Mouse (Mus musculus) thymus, adult 2 months (tissue): ENCODE measurements around the gene Gm9936. TPM values are rescaled to one million over a fixed set of nuclear protein-coding genes. Genes with fewer than 3 reads are reported as not detected.
"Not testable (repeated sequence)": the region's sequence is repeated elsewhere in the genome, so short reads cannot be mapped to it uniquely, and the experiment has no call there.

Experiments
- DNase-seq: peaks from one replicate; pipeline ENCODE4 v3.0.0; 2021
- H3K27ac ChIP-seq: fragments of 200-500 bp; 2 replicates; pipeline ENCODE4 v1.5.1; 2012; ENCODE audit warnings: low read length, control low read depth; ENCODE audit not compliant: control insufficient read depth, insufficient read depth
- H3K27me3 ChIP-seq: fragments of 200-500 bp; 2 replicates; pipeline ENCODE4 v1.6.1; 2012; ENCODE audit warnings: mild to moderate bottlenecking, low read length, moderate library complexity, mixed read lengths; ENCODE audit not compliant: control insufficient read depth, insufficient read depth
- H3K36me3 ChIP-seq: fragments of 200-500 bp; 2 replicates; pipeline ENCODE4 v1.6.1; 2012; ENCODE audit warnings: mild to moderate bottlenecking, low read length, moderate library complexity; ENCODE audit not compliant: control insufficient read depth, insufficient read depth
- H3K4me1 ChIP-seq: fragments of 200-500 bp; replicated peaks from 2 replicates; pipeline ENCODE4 v1.6.1; 2012; ENCODE audit warnings: low read length; ENCODE audit not compliant: control insufficient read depth, insufficient read depth
- H3K4me3 ChIP-seq: fragments of 200-500 bp; 2 replicates; pipeline ENCODE4 v1.5.1; 2012; ENCODE audit warnings: mild to moderate bottlenecking, low read length, control low read depth, moderate library complexity; ENCODE audit not compliant: control insufficient read depth, insufficient read depth
- CTCF ChIP-seq: fragments of 200-500 bp; IDR thresholded peaks from 2 replicates; pipeline ENCODE4 v1.5.1; 2012; ENCODE audit warnings: mild to moderate bottlenecking, control low read depth, low read length, moderate library complexity, borderline replicate concordance; ENCODE audit not compliant: control insufficient read depth, poor library complexity, insufficient read depth; ENCODE audit errors: extremely low read depth
- POLR2A ChIP-seq: fragments of 200-500 bp; IDR thresholded peaks from 2 replicates; pipeline ENCODE4 v1.6.1; 2012; ENCODE audit warnings: mild to moderate bottlenecking, low read length, control low read depth, moderate library complexity; ENCODE audit not compliant: control insufficient read depth, poor library complexity, insufficient read depth; ENCODE audit errors: extremely low read depth
- WGBS: fragments of 180-500 bp; shearing (Covaris S2); methylation state at CpG from one replicate; pipeline ENCODE4 v1.1.7; 2018; 5-methylcytosine and 5-hydroxymethylcytosine counted together
- polyA plus RNA-seq: library from polyadenylated mRNA; depleted of rRNA; stranded (reverse); fragments of >200 nt; gene quantifications from 2 replicates; pipeline ENCODE4 v1.2.3, GENCODE M21; 2012

The Gm9936 gene
- polyA plus RNA-seq, 1 experiment = not detected

- DNase-seq = no peak
- H3K27me3 ChIP-seq = no peaks in the 10 kb centered on the region
- H3K36me3 ChIP-seq = no peaks in the 10 kb centered on the region
- no peak overlapping the region for H3K4me3 ChIP-seq
- H3K27ac ChIP-seq = no peak overlapping the region
- no peaks in the 10 kb centered on the region for H3K4me1 ChIP-seq
- 98% methylated on average over 2 of the region's 2 CpGs for whole genome bisulfite sequencing
- TF ChIP-seq POLR2A (no peak), CTCF (no peak)
These were observed 30.5 kb upstream of the Gm9936 start for GRCm38 (mm10) chr5:114888995-114889394.

DNA sequence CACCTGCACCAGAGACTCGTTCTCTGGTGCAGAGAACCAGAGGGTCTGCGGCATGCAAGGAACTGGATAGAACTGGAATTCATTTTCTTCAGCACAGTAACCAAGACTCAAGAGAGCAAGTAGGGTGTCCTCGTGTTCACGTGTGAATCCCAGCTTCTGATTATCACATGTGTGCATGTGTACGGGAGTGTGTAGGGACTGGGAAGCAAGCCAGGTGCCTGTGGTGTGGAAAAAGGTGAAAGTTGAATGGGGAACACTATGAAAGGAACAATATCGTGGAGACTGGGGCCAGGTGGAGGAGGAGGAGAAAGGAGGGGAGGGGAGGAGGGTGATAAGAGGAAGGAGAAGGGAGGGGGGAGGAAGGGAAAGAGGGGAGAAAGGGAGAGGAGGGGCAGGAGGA lies 28.3 kb upstream of the Gm9936 start:
- H3K27me3 ChIP-seq = no peaks in the 10 kb centered on the region
- DNase-seq = no peak
- no peaks in the 10 kb centered on the region for H3K36me3 ChIP-seq
- TF ChIP-seq POLR2A = no peak
- H3K4me1 ChIP-seq = no peaks in the 10 kb centered on the region
- no peak overlapping the region for H3K4me3 ChIP-seq
- H3K27ac ChIP-seq = no peak overlapping the region
- WGBS = 54% methylated on average over 6 of the region's 6 CpGs

- TF ChIP-seq CTCF = no peak
- no peak for TF ChIP-seq POLR2A
- Histone ChIP-seq H3K27me3 (no peaks in the 10 kb centered on the region), H3K4me1 (no peaks in the 10 kb centered on the region), H3K36me3 (no peaks in the 10 kb centered on the region), H3K27ac (no peak overlapping the region), H3K4me3 (no peak overlapping the region)
- WGBS = 93% methylated on average over 11 of the region's 11 CpGs
- no peak for DNase-seq
These were observed 24.5 kb upstream of the Gm9936 start for GRCm38 (mm10) chr5:114883022-114883421.

GRCm38 (mm10) chr5:114882319-114882718 lies 23.8 kb upstream of the Gm9936 start:
- not testable (repeated sequence) for H3K27ac ChIP-seq

GRCm38 (mm10) chr5:114879399-114879798 lies 20.9 kb upstream of the Gm9936 start:
- no peaks in the 10 kb centered on the region for H3K4me1 ChIP-seq
- no peak overlapping the region for H3K4me3 ChIP-seq
- no peak for DNase-seq
- H3K27me3 ChIP-seq = no peaks in the 10 kb centered on the region
- H3K36me3 ChIP-seq = no peaks in the 10 kb centered on the region
- WGBS = 50% methylated on average over 13 of the region's 13 CpGs
- H3K27ac ChIP-seq = no peak overlapping the region
- TF ChIP-seq CTCF (no peak), POLR2A (no peak)

More at GRCm38 (mm10) chr5:114882319-114882718, 23.8 kb upstream of the Gm9936 start:
- H3K4me3 ChIP-seq, H3K27me3 ChIP-seq, DNase-seq, H3K4me1 ChIP-seq, H3K36me3 ChIP-seq: not testable (repeated sequence)
- 32% methylated on average over 6 of the region's 7 CpGs for WGBS

GRCm38 (mm10) chr5:114877487-114877886 lies 19.0 kb upstream of the Gm9936 start:
- Histone ChIP-seq H3K4me1 (no peaks in the 10 kb centered on the region), H3K27me3 (no peaks in the 10 kb centered on the region), H3K27ac (no peak overlapping the region), H3K4me3 (no peak overlapping the region), H3K36me3 (no peaks in the 10 kb centered on the region)
- TF ChIP-seq POLR2A (no peak), CTCF (no peak)
- DNase-seq = no peak
- WGBS = 96% methylated on average over 7 of the region's 7 CpGs

- H3K4me3 ChIP-seq = no peak overlapping the region
- TF ChIP-seq POLR2A (no peak), CTCF (no peak)
- no peaks in the 10 kb centered on the region for H3K27me3 ChIP-seq
- H3K4me1 ChIP-seq = no peaks in the 10 kb centered on the region
- no peak overlapping the region for H3K27ac ChIP-seq
- no peaks in the 10 kb centered on the region for H3K36me3 ChIP-seq
- 89% methylated on average over 6 of the region's 6 CpGs for WGBS
- DNase-seq = no peak
These were observed 17.8 kb upstream of the Gm9936 start for GRCm38 (mm10) chr5:114876331-114876730.

GRCm38 (mm10) chr5:114875858-114876257 lies 17.4 kb upstream of the Gm9936 start:
- Histone ChIP-seq H3K27me3 (no peaks in the 10 kb centered on the region), H3K4me1 (no peaks in the 10 kb centered on the region), H3K4me3 (no peak overlapping the region), H3K36me3 (no peaks in the 10 kb centered on the region), H3K27ac (no peak overlapping the region)
- no peak for DNase-seq
- WGBS = 48% methylated on average over 6 of the region's 6 CpGs
- TF ChIP-seq POLR2A = no peak
- TF ChIP-seq CTCF = no peak
